10 mouse cellular contexts compared by ENCODE assay signal in genomic region chr2:155540822-155541458, GRCm38 (mm10). TPM values are rescaled to one million over a fixed set of nuclear protein-coding genes. Genes with fewer than 3 reads are reported as not detected.
DNase-seq lines count a peak whose midpoint lies in the region; ATAC-seq and TF ChIP-seq lines count a peak whose summit lies in the region.
"Had no signal": no experiment of that assay in that cellular context is flagged by ENCODE, and none has a peak within 500 bp of the region (broad histone marks: within the 10 kb centered on the region; RNA-seq: fewer than 3 reads in every experiment).

No protein-coding gene starts in this region.

- 0 out of 2 replicates have a peak, but pooled peaks cover 3% of the 10 kb centered on the region for H3K4me1 ChIP-seq in intestine, postnatal 0 days (replicated peaks; ENCODE audit: control insufficient read depth, insufficient read depth, low read length)
- no peaks in the 10 kb centered on the region for H3K4me1 ChIP-seq in intestine, embryonic 16.5 days (ENCODE audit: control insufficient read depth, insufficient read depth, low read length)
- H3K4me1 ChIP-seq: embryonic facial prominence, embryonic 15.5 days had no signal

- H3K27me3 ChIP-seq in intestine, postnatal 0 days (replicated peaks; ENCODE audit: control insufficient read depth, insufficient read depth, low read length), result no peaks in the 10 kb centered on the region
- no peaks in the 10 kb centered on the region for H3K27me3 ChIP-seq in intestine, embryonic 16.5 days (replicated peaks; ENCODE audit: control insufficient read depth, insufficient read depth, low read length)
- H3K27me3 ChIP-seq in Patski, result no peaks in the 10 kb centered on the region
- H3K27me3 ChIP-seq: embryonic facial prominence, embryonic 15.5 days; liver, embryonic 15.5 days had no signal

- CTCF ChIA-PET in Patski (lab: Charles Lee), result interaction anchor here (1.9 to 2.6 kb wide), 3 partner anchors 9 to 14 kb away, joined by 5 to 6 read pairs (median 5); no protein-coding TSS in a partner anchor

- H3K4me3 ChIP-seq in intestine, postnatal 0 days (ENCODE audit: low read depth, low read length), result no peak overlapping the region
- no peak overlapping the region for H3K4me3 ChIP-seq in intestine, embryonic 16.5 days (ENCODE audit: low read length)
- H3K4me3 ChIP-seq in gastrocnemius, adult 2 months, result peak overlapping the region; percentile 52
- H3K4me3 ChIP-seq: embryonic facial prominence, embryonic 15.5 days; liver, embryonic 15.5 days had no signal

- H3K27ac ChIP-seq in intestine, postnatal 0 days (ENCODE audit: low read depth, low read length), result no peak overlapping the region
- H3K27ac ChIP-seq in intestine, embryonic 16.5 days (ENCODE audit: low read length), result no peak overlapping the region
- peak overlapping the region; percentile 89 for H3K27ac ChIP-seq in gastrocnemius, adult 2 months
- H3K27ac ChIP-seq: embryonic facial prominence, embryonic 15.5 days; liver, embryonic 15.5 days had no signal

- intact Hi-C loops in gastrocnemius, adult 2 months (cut with DNase I), result no loop called here

- no peaks in the 10 kb centered on the region for H3K36me3 ChIP-seq in intestine, postnatal 0 days (ENCODE audit: control insufficient read depth, insufficient read depth)
- no peaks in the 10 kb centered on the region for H3K36me3 ChIP-seq in intestine, embryonic 16.5 days (ENCODE audit: control insufficient read depth, insufficient read depth, low read length)
- H3K36me3 ChIP-seq: embryonic facial prominence, embryonic 15.5 days; liver, embryonic 15.5 days had no signal

- H3K9ac ChIP-seq in intestine, postnatal 0 days (ENCODE audit: low read depth, low read length), result no peak overlapping the region
- H3K9ac ChIP-seq in intestine, embryonic 16.5 days (ENCODE audit: low read depth, low read length), result no peak overlapping the region
- H3K9ac ChIP-seq: embryonic facial prominence, embryonic 15.5 days; liver, embryonic 15.5 days had no signal

- H3K9me3 ChIP-seq in intestine, postnatal 0 days (ENCODE audit: control insufficient read depth), result no peaks in the 10 kb centered on the region
- no peaks in the 10 kb centered on the region for H3K9me3 ChIP-seq in intestine, embryonic 16.5 days (ENCODE audit: control insufficient read depth, low read length)
- H3K9me3 ChIP-seq: embryonic facial prominence, embryonic 15.5 days; liver, embryonic 15.5 days had no signal

- no peak for TF ChIP-seq CTCF in intestine, postnatal 0 days (IDR thresholded peaks at IDR 0.05; ENCODE audit: low read depth)
- no peak for TF ChIP-seq CTCF in Patski (IDR thresholded peaks at IDR 0.05)
- TF ChIP-seq CTCF in gastrocnemius, adult 2 months (IDR thresholded peaks at IDR 0.05), result no peak

- POLR2A ChIA-PET in Patski (lab: Charles Lee), result interaction anchor here (0.6 kb wide), 1 partner anchor 249 kb away, joined by 3 read pairs; no protein-coding TSS in a partner anchor

- H3K4me2 ChIP-seq in intestine, postnatal 0 days (replicated peaks; ENCODE audit: low read depth), result no peak overlapping the region
- no peak overlapping the region for H3K4me2 ChIP-seq in intestine, embryonic 16.5 days (ENCODE audit: low read depth, low read length)
- H3K4me2 ChIP-seq: embryonic facial prominence, embryonic 15.5 days; liver, embryonic 15.5 days had no signal

- in situ Hi-C loops in Patski (cut with MboI; ENCODE audit: low pct_unique_long_range_greater_than_20kb), result no loop called here

- 57% methylated on average over 6 of the region's 6 CpGs for WGBS in intestine, postnatal 0 days
- 63% methylated on average over 6 of the region's 6 CpGs for WGBS in intestine, embryonic 16.5 days

- peak; percentile 35 for DNase-seq in Patski (ENCODE audit: low read depth, low spot score)
- peak; percentile 69 for DNase-seq in gastrocnemius, adult 2 months
- DNase-seq in kidney, postnatal 14 days, result peak; percentile 12
- no peak for DNase-seq in c-Kit-positive CD71-positive TER-119-positive erythroid progenitor cells, embryonic 14.5 days (ENCODE audit: low spot score)
- DNase-seq in thymus, postnatal 25 days, result no peak
- DNase-seq in layer of hippocampus, adult 9-10 months (ENCODE audit: low spot score), result no peak

- 0 out of 2 replicates have a peak, but pooled peaks have one; percentile 36 for ATAC-seq in intestine, postnatal 0 days
- no peak for ATAC-seq in intestine, embryonic 16.5 days
- ATAC-seq in Patski, result no peak

RNA-seq across cellular contexts. Expression of gene Ggt7, which starts 22.9 kb away (rescaled TPM):
- polyA plus RNA-seq in intestine, postnatal 0 days (2015; fragmentation: Nextera tagmentation; extraction: Ambion mirVana), result 2.6 and 2.7 TPM in 2 replicates
- polyA plus RNA-seq in intestine, embryonic 16.5 days (2015; fragmentation: Nextera tagmentation; extraction: Ambion mirVana), result 4.0 and 4.2 TPM in 2 replicates
- 27.0 TPM for polyA plus RNA-seq in Patski (2021)
- under 1 TPM; 0.53 to 0.71 TPM for total RNA-seq in gastrocnemius, adult 2 months (2021)

RNA-seq across cellular contexts. Expression of gene Acss2, which starts 23.2 kb away (rescaled TPM):
- 8.4 and 9.5 TPM in 2 replicates for polyA plus RNA-seq in intestine, postnatal 0 days (2015; fragmentation: Nextera tagmentation; extraction: Ambion mirVana)
- 25.8 and 29.8 TPM in 2 replicates for polyA plus RNA-seq in intestine, embryonic 16.5 days (2015; fragmentation: Nextera tagmentation; extraction: Ambion mirVana)
- 12.4 TPM for polyA plus RNA-seq in Patski (2021)
- 10 to 100 TPM; 29.7 to 53.7 TPM for total RNA-seq in gastrocnemius, adult 2 months (2021)

RNA-seq across cellular contexts. Expression of gene Gss, which starts 51.7 kb away (rescaled TPM):
- 210 and 219 TPM in 2 replicates for polyA plus RNA-seq in intestine, postnatal 0 days (2015; fragmentation: Nextera tagmentation; extraction: Ambion mirVana)
- polyA plus RNA-seq in intestine, embryonic 16.5 days (2015; fragmentation: Nextera tagmentation; extraction: Ambion mirVana), result 143 and 158 TPM in 2 replicates
- polyA plus RNA-seq in Patski (2021), result 43.2 TPM
- total RNA-seq in gastrocnemius, adult 2 months (2021), result 1 to 10 TPM; 5.7 to 6.4 TPM

Comparison
In these comparisons a context has a peak if more than half of its experiments do, and no peak if none do; other contexts are left out.
1. DNase-seq: peak in Patski (single experiment), gastrocnemius, adult 2 months (single experiment) and kidney, postnatal 14 days (single experiment); none in c-Kit-positive CD71-positive TER-119-positive erythroid progenitor cells, embryonic 14.5 days (single experiment), thymus, postnatal 25 days (single experiment) and layer of hippocampus, adult 9-10 months (single experiment).